Mouse (Mus musculus): ENCODE results near the gene Gm26602.
A peak's percentile ranks its signal among the peaks of the same experiment; 100 is the strongest.
"Not testable (repeated sequence)": the region's sequence is repeated elsewhere in the genome, so short reads cannot be mapped to it uniquely, and the experiment has no call there.

The Gm26602 gene

GRCm38 (mm10) chr10:79884938-79885337 is 25.7 kb upstream of the Gm26602 start:
- not testable (repeated sequence) for DNase-seq (ENCODE audit: low read depth, low spot score)

- DNase-seq (ENCODE audit: low read depth, low spot score): no peak
Observed at GRCm38 (mm10) chr10:79886054-79886453, 24.6 kb upstream of the Gm26602 start, which contains the start of gene Elane. Gene Elane, plus strand, starts transcription at chr10:79886247.

GRCm38 (mm10) chr10:79886611-79887010 is 24.0 kb upstream of the Gm26602 start:
- no peak for DNase-seq (ENCODE audit: low read depth, low spot score)

- no peak for DNase-seq (ENCODE audit: low read depth, low spot score)
Observed at GRCm38 (mm10) chr10:79889386-79889785, 21.3 kb upstream of the Gm26602 start.

- no peak for DNase-seq (ENCODE audit: low read depth, low spot score)
Observed at GRCm38 (mm10) chr10:79890670-79891069, 20.0 kb upstream of the Gm26602 start, which contains the start of gene Cfd. Gene Cfd, plus strand, starts transcription at chr10:79890853.

- DNase-seq (ENCODE audit: low read depth, low spot score): peak; percentile 80
Observed at GRCm38 (mm10) chr10:79892451-79893118, 18.1 kb upstream of the Gm26602 start.

GRCm38 (mm10) chr10:79896306-79896705 is 14.3 kb upstream of the Gm26602 start:
- DNase-seq (ENCODE audit: low read depth, low spot score): no peak

- DNase-seq (ENCODE audit: low read depth, low spot score): no peak
Observed at GRCm38 (mm10) chr10:79896814-79897213, 13.8 kb upstream of the Gm26602 start.

- DNase-seq (ENCODE audit: low read depth, low spot score): peak; percentile 60
Observed at GRCm38 (mm10) chr10:79897316-79898245, 13.1 kb upstream of the Gm26602 start.

- DNase-seq (ENCODE audit: low read depth, low spot score): no peak
Observed at GRCm38 (mm10) chr10:79900951-79901410, 9.7 kb upstream of the Gm26602 start.

GRCm38 (mm10) chr10:79906712-79907111 is 3.9 kb upstream of the Gm26602 start:
- no peak for DNase-seq (ENCODE audit: low read depth, low spot score)

- no peak for DNase-seq (ENCODE audit: low read depth, low spot score)
Observed at GRCm38 (mm10) chr10:79907415-79907814, 3.2 kb upstream of the Gm26602 start.

GRCm38 (mm10) chr10:79908167-79909091 is 2.2 kb upstream of the Gm26602 start, which contains the start of gene Med16:
Gene Med16, minus strand, starts transcription at chr10:79908923.
- peak; percentile 98 for DNase-seq (ENCODE audit: low read depth, low spot score)

- DNase-seq (ENCODE audit: low read depth, low spot score): no peak
Observed at GRCm38 (mm10) chr10:79909092-79909922, 1.3 kb upstream of the Gm26602 start.

- DNase-seq (ENCODE audit: low read depth, low spot score): no peak
Observed at GRCm38 (mm10) chr10:79912412-79912811, 1.8 kb downstream of the Gm26602 start.

GRCm38 (mm10) chr10:79914131-79914947 is 3.7 kb downstream of the Gm26602 start:
- no peak for DNase-seq (ENCODE audit: low read depth, low spot score)

GRCm38 (mm10) chr10:79914948-79915596 is 4.4 kb downstream of the Gm26602 start:
- no peak for DNase-seq (ENCODE audit: low read depth, low spot score)

GRCm38 (mm10) chr10:79916081-79916480 is 5.4 kb downstream of the Gm26602 start:
- DNase-seq (ENCODE audit: low read depth, low spot score): no peak
